In the genomic region with DNA sequence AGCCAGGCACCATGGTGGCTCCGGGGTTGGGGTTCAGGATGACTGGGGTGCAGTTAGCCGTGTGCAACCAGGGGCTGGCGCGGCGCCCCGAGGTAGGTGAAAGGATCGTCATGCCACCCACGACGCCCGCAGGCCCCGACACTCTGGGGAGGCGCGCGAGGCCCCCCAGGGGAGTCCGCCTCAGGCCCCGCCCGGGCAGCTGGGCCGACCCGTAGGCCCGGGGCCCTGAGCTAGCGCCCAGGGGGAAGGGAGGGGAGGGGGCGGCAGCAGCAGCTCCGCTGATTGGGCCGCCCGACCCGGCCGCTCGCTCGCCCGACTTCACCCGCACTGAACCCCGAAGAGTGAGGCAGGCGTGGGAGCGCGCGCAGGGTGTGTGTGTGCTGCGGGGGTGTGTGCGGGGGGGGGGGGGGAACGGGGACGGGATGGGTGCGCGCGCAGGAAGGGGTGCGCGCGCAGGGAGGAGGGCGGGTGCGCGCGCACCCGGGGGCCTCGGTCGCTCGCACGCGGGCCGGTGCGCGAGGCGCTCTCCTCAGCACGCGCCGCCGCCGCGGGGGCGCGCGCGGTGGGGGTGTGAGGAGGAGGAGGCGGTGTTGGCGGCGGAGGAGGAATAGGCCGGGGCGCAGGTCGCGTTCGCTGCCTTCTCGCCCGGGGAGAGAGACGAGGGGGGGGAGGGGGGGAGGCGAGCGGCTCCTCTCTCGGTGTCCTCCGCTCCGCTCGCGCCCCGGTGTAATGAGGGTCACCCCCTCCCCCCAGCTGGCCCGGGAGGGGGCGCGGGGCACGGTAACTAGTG, we compare ENCODE assay signal across 8 mouse cellular contexts. TPM values are rescaled to one million over a fixed set of nuclear protein-coding genes. Genes with fewer than 3 reads are reported as not detected.
DNase-seq lines count a peak whose midpoint lies in the region; ATAC-seq and TF ChIP-seq lines count a peak whose summit lies in the region.

No protein-coding gene starts in this region.

- no peaks in the 10 kb centered on the region for H3K9me3 ChIP-seq in heart, embryonic 11.5 days (replicated peaks; ENCODE audit: control insufficient read depth, low read length)
- no peaks in the 10 kb centered on the region for H3K9me3 ChIP-seq in kidney, embryonic 15.5 days (replicated peaks)

- H3K27ac ChIP-seq in heart, embryonic 11.5 days (ENCODE audit: low read depth, low read length): peak overlapping the region; percentile 99
- peak overlapping the region; percentile 98 for H3K27ac ChIP-seq in kidney, embryonic 15.5 days

- peak; percentile 88 to 90 for DNase-seq in B cell, adult 2 months
- peak; percentile 97 for DNase-seq in brain, embryonic 14.5 days (ENCODE audit: low read depth)
- peak; percentile 92 for DNase-seq in liver
- DNase-seq in splenic B cell, adult 2 months (ENCODE audit: low read depth, low spot score): peak; percentile 95

- H3K4me2 ChIP-seq in heart, embryonic 11.5 days: peak overlapping the region; percentile 80
- H3K4me2 ChIP-seq in kidney, embryonic 15.5 days: peak overlapping the region; percentile 85

- ATAC-seq in erythroblast, adult 5-6 weeks (replicated peaks; ENCODE audit: low FRiP score, poor library complexity, severe bottlenecking): peak; percentile 39
- peak; percentile 74 for ATAC-seq in heart, embryonic 11.5 days (replicated peaks; ENCODE audit: insufficient number of reproducible peaks, low FRiP score, low TSS enrichment)
- peak; percentile 84 for ATAC-seq in kidney, embryonic 15.5 days (replicated peaks; ENCODE audit: low FRiP score)
- ATAC-seq in monocyte, adult 5-6 weeks (replicated peaks; ENCODE audit: insufficient number of reproducible peaks, low FRiP score, low TSS enrichment, poor library complexity, severe bottlenecking): peak; percentile 54

- WGBS in heart, embryonic 11.5 days (ENCODE audit: insufficient replicate concordance): 0% methylated on average over 33 of the region's 93 CpGs
- under 1% methylated on average over 28 of the region's 93 CpGs for WGBS in kidney, embryonic 15.5 days

- peak overlapping the region; percentile 96 for H3K9ac ChIP-seq in heart, embryonic 11.5 days (ENCODE audit: low read depth, low read length)
- peak overlapping the region; percentile 96 for H3K9ac ChIP-seq in kidney, embryonic 15.5 days

- H3K4me3 ChIP-seq in heart, embryonic 11.5 days (ENCODE audit: low read depth, low read length): peak overlapping the region; percentile 78
- H3K4me3 ChIP-seq in kidney, embryonic 15.5 days (replicated peaks): peak overlapping the region; percentile 80

- peaks cover 20% of the 10 kb centered on the region for H3K36me3 ChIP-seq in heart, embryonic 11.5 days (ENCODE audit: control insufficient read depth, insufficient read depth, low read length)
- peaks cover 26% of the 10 kb centered on the region for H3K36me3 ChIP-seq in kidney, embryonic 15.5 days
- H3K36me3 ChIP-seq in splenic B cell, adult 2 months (ENCODE audit: control insufficient read depth, insufficient read depth, low read length, poor library complexity, severe bottlenecking): peaks cover 1% of the 10 kb centered on the region; the same call in 1 of the 2 replicates

- no peaks in the 10 kb centered on the region for H3K27me3 ChIP-seq in heart, embryonic 11.5 days (ENCODE audit: control insufficient read depth, insufficient read depth, low read length)
- H3K27me3 ChIP-seq in kidney, embryonic 15.5 days: no peaks in the 10 kb centered on the region
- H3K27me3 ChIP-seq in splenic B cell, adult 2 months (ENCODE audit: control insufficient read depth, insufficient read depth, low read length, poor library complexity, severe bottlenecking): no peaks in the 10 kb centered on the region

- peak; percentile 87 for TF ChIP-seq POLR2A in brain, embryonic 14.5 days (IDR thresholded peaks at IDR 0.05; ENCODE audit: borderline replicate concordance, extremely low read depth, insufficient read depth, insufficient read length, poor library complexity, severe bottlenecking)

- no peak for TF ChIP-seq CTCF in brain, embryonic 14.5 days (IDR thresholded peaks at IDR 0.05; ENCODE audit: borderline replicate concordance, extremely low read depth, insufficient read depth, insufficient read length)

- H3K4me1 ChIP-seq in heart, embryonic 11.5 days (ENCODE audit: control insufficient read depth, insufficient read depth, low read length): peaks cover 37% of the 10 kb centered on the region
- H3K4me1 ChIP-seq in kidney, embryonic 15.5 days: peaks cover 56% of the 10 kb centered on the region

RNA-seq across cellular contexts. Expression of gene Nsd1, which starts 1.8 kb away (rescaled TPM):
- 38.1 and 52.2 TPM in 2 replicates for polyA plus RNA-seq in brain, embryonic 14.5 days (2012; rRNA removed)
- total RNA-seq in erythroblast, adult 5-6 weeks (2015; ENCODE audit: low replicate concordance): 23.0 and 33.8 TPM in 2 replicates
- total RNA-seq in erythroblast, adult 5-6 weeks (2017; ENCODE audit: low replicate concordance): 21.0 and 29.0 TPM in 2 replicates
- polyA plus RNA-seq in heart, embryonic 11.5 days (2014; fragmentation: Nextera tagmentation; extraction: Ambion mirVana): 41.8 and 72.1 TPM in 2 replicates
- 65.1 and 66.9 TPM in 2 replicates for polyA plus RNA-seq in kidney, embryonic 15.5 days (2015; fragmentation: Nextera tagmentation; extraction: Ambion mirVana)
- total RNA-seq in monocyte, adult 5-6 weeks (2017): 102 to 173 TPM (median 158 TPM) in 3 replicates

RNA-seq across cellular contexts. Expression of gene Fgfr4, which starts 59.0 kb away (rescaled TPM):
- 1.6 and 2.0 TPM in 2 replicates for polyA plus RNA-seq in brain, embryonic 14.5 days (2012; rRNA removed)
- not detected in 2 replicates for total RNA-seq in erythroblast, adult 5-6 weeks (2015; ENCODE audit: low replicate concordance)
- total RNA-seq in erythroblast, adult 5-6 weeks (2017; ENCODE audit: low replicate concordance): not detected in 2 replicates
- polyA plus RNA-seq in heart, embryonic 11.5 days (2014; fragmentation: Nextera tagmentation; extraction: Ambion mirVana): 0.56 and 0.64 TPM in 2 replicates
- 16.4 and 19.8 TPM in 2 replicates for polyA plus RNA-seq in kidney, embryonic 15.5 days (2015; fragmentation: Nextera tagmentation; extraction: Ambion mirVana)
- total RNA-seq in monocyte, adult 5-6 weeks (2017): not detected in 3 replicates

Comparison
In these comparisons a context has a peak if more than half of its experiments do, and no peak if none do; other contexts are left out.
1. Peak in every context shown above with its lines: DNase-seq, ATAC-seq, H3K4me3 ChIP-seq and H3K27ac ChIP-seq.